Mouse (Mus musculus): ENCODE data around the gene Adamts3.

DNA sequence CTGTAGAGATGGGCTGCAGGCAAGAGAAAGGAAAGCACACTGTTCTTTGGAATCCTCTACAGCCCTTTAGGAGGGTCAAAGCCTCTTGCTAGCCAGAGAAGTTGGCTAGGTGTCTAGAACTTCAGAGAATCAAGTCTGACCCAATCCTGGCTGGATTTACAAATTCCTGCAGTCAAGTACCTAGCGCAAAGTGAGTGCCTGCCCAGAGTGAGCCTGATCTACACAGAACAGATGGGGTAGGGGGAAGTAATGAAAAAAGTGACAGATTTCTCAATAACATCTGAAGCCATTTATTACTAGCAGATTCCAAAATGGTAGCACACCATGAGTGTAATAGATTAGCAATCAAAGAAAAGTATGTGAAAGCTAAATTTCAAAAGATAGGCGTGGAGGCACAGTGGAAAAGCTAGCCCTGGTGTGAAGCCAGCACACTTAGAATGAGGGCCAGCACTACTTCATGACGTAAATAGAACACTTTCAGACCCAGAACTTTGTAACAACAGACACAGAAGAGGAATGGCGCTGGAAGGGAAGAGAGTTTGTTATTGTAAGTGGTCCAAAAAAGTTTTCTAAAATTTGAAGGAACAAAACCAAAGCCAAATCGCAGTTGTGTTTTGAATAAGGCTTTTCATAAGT is 82.8 kb downstream of the Adamts3 start:
- TF ChIP-seq CTCF (IDR thresholded peaks at IDR 0.05; ENCODE audit: extremely low read depth, insufficient read length, insufficient replicate concordance, low read depth, low read length) (no peak), POLR2A (IDR thresholded peaks at IDR 0.05; ENCODE audit: low read depth, low read length) (no peak)

All from small intestine, adult 2 months (tissue).